Mouse (Mus musculus): ENCODE measurements around the gene Cyp2d26.

Gene Cyp2d26

DNA sequence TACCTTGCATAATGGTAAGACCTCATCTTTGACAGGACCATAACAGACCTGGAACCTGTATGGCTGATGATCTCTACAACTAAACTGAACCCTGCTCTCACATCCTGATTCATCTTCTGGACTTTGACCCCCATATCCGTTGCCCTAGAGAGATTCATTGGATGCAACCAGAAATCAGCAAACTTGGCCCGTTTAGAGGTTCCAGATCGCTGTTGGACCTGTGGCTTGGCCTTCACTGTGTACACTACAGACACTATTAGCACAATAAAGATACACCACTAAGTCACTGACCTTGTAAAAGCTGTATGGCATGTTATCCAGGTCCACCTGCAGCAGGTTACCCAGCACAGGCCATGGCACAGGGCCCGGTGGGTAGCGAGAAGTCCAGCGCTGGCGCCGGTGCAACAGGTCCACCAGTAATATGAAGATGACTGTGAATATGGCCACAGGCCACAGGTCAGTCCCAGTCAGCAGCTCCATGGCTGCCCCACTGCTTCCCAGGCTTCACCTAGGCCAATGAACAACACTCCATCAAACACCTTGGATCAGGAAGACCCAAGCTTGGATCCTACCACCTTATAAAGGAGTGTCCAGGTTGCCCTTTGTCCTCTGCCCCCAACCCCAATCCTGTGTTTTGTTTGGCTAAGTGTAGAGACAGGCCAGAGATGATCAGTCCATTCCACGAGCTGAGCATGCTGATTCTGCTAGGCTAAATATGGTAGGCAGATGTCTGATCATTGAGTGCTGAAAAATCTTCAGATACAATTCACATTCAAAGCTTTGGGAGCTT, 30.3 kb downstream of the Cyp2d26 start, which contains the start of gene Cyp2d40:
Gene Cyp2d40 (minus strand): TSS at position 553 of the 790 bp plus-strand sequence.
- no peak for DNase-seq (ENCODE audit: low spot score in 2 of 2)

DNA sequence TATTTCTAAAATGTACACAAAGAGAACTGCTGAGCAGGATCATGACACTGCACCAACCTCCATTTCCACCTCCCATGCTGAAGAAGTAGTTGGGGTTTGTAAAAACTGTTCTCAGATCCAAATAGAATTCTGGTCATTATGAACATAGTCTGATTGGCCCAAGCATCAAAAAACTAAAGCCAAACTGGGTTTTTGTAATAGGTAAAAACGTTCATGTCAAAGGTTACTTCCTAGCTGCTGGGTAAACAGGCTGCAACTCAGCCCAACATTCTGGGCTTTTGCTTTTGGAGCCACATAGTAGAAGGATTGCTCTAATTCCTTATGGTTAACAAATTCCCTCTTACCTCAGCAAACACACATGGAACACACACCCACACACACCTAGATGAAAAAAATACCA, 46.0 kb downstream of the Cyp2d26 start:
- no peak for DNase-seq (ENCODE audit: low spot score in 2 of 2)

DNA sequence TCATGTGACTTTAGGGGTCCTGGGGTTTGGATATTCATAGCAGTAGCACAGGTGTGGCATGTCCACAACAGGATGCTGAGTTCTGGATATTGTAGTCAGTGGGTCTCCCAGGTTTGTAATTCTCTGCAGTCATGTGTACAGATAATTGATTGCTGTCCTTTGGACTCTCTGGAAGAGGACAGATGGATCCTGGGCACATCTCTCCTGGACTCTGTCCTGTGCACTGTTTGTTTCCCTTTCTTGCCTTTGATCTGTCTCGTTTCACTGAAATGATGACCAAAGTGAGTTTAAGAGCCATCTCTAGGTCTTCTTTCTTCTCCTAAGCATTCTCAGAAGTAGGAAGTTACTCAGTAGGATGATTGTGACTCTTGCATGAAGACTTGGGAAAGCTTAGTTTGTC, 46.6 kb downstream of the Cyp2d26 start:
- no peak for DNase-seq (ENCODE audit: low spot score in 2 of 2)

Measured in natural killer cell, adult 2 months (primary cell).